Mouse (Mus musculus) left cerebral cortex, postnatal 25 days (tissue): ENCODE measurements around the gene Hirip3. TPM values are rescaled to one million over a fixed set of nuclear protein-coding genes. Genes with fewer than 3 reads are reported as not detected.
A peak's percentile ranks its signal among the peaks of the same experiment; 100 is the strongest.

Experiments used
- DNase-seq, 2 experiments: peaks; one replicate each; pipeline ENCODE4 v3.0.0; 2022; ENCODE audit warnings: low spot score in 2 of 2, mixed read lengths in 1 of 2
- intact Hi-C: fragments of 180-260 bp; cut with DNase I; formaldehyde crosslinking; loops from one replicate; pipeline ENCODE4 v1.15.1; 2025
- total RNA-seq, 2 experiments: library from RNA; stranded (reverse); gene quantifications; 2 replicates each; pipeline ENCODE4 v1.2.3; 2021

Hirip3 gene
- total RNA-seq, result 10 to 100 TPM; 25.5 to 35.0 TPM

GRCm38 (mm10) chr7:126861429-126862130 is at the start of gene Hirip3:
Gene Hirip3, plus strand, starts transcription at chr7:126861972.
- DNase-seq, result peak; percentile 94 to 97
- intact Hi-C loops, result loop anchor here (2.0 kb wide), 2 partner anchors 37 to 155 kb away; partner anchors contain the start of genes Pagr1a and Pagr1b

GRCm38 (mm10) chr7:126815726-126816222 is 46.0 kb upstream of the Hirip3 start:
- intact Hi-C loops, result no loop called here
- no peak for DNase-seq

- intact Hi-C loops, result no loop called here
- DNase-seq, result no peak
These were observed 45.3 kb upstream of the Hirip3 start for GRCm38 (mm10) chr7:126816494-126816893.

GRCm38 (mm10) chr7:126817595-126817994 is 44.2 kb upstream of the Hirip3 start:
- intact Hi-C loops, result no loop called here
- no peak for DNase-seq

GRCm38 (mm10) chr7:126818818-126819217 is 43.0 kb upstream of the Hirip3 start:
- no peak for DNase-seq
- intact Hi-C loops, result no loop called here

- intact Hi-C loops, result loop anchor here (2.0 to 5.0 kb wide), 3 partner anchors 129 to 289 kb away; partner anchors contain the start of genes Maz and Sez6l2
- DNase-seq, result peak; percentile 72 to 77
These were observed 39.8 kb upstream of the Hirip3 start for GRCm38 (mm10) chr7:126821835-126822511.

- peak in 1 of 2 experiments; percentile 43 for DNase-seq
- intact Hi-C loops, result loop anchor here (2.0 to 5.0 kb wide), 3 partner anchors 128 to 288 kb away; partner anchors contain the start of genes Maz and Sez6l2
These were observed 39.0 kb upstream of the Hirip3 start for GRCm38 (mm10) chr7:126822741-126823140.

GRCm38 (mm10) chr7:126823202-126823711 is 38.5 kb upstream of the Hirip3 start:
- intact Hi-C loops, result loop anchor here (2.0 to 5.0 kb wide), 3 partner anchors 128 to 288 kb away; partner anchors contain the start of genes Maz and Sez6l2
- peak; percentile 24 to 45 for DNase-seq

- intact Hi-C loops, result loop anchor here (2.0 to 5.0 kb wide), 4 partner anchors 37 to 287 kb away; partner anchors contain the start of genes Hirip3, Maz and Sez6l2
These were observed 37.8 kb upstream of the Hirip3 start for GRCm38 (mm10) chr7:126823940-126824339.

GRCm38 (mm10) chr7:126825403-126825802 is 36.4 kb upstream of the Hirip3 start:
- no peak for DNase-seq
- intact Hi-C loops, result loop anchor here (2.0 kb wide), 1 partner anchor 35 kb away; the partner anchor contains the start of gene Hirip3

More at GRCm38 (mm10) chr7:126823940-126824339, 37.8 kb upstream of the Hirip3 start:
- no peak for DNase-seq

- no peak for DNase-seq
- intact Hi-C loops, result loop anchor here (2.0 kb wide), 1 partner anchor 35 kb away; the partner anchor contains the start of gene Hirip3
These were observed 35.8 kb upstream of the Hirip3 start for GRCm38 (mm10) chr7:126825952-126826351.

- DNase-seq, result no peak
- intact Hi-C loops, result loop anchor here (2.0 to 10.0 kb wide), 2 partner anchors 279 to 353 kb away; no protein-coding TSS in a partner anchor
These were observed 30.2 kb upstream of the Hirip3 start, which contains the start of gene 4930451I11Rik for GRCm38 (mm10) chr7:126831539-126831938. Gene 4930451I11Rik, minus strand, starts transcription at chr7:126831639.

- intact Hi-C loops, result loop anchor here (10.0 kb wide), 1 partner anchor 353 kb away; no protein-coding TSS in a partner anchor
- peak; percentile 81 to 85 for DNase-seq
These were observed 29.7 kb upstream of the Hirip3 start for GRCm38 (mm10) chr7:126832036-126832598.

GRCm38 (mm10) chr7:126833294-126833693 is 28.5 kb upstream of the Hirip3 start:
- intact Hi-C loops, result loop anchor here (10.0 kb wide), 1 partner anchor 352 kb away; no protein-coding TSS in a partner anchor
- no peak for DNase-seq

- DNase-seq, result peak in 1 of 2 experiments; percentile 67
- intact Hi-C loops, result no loop called here
These were observed 18.5 kb upstream of the Hirip3 start for GRCm38 (mm10) chr7:126843276-126843675.

- intact Hi-C loops, result no loop called here
These were observed 16.3 kb upstream of the Hirip3 start for GRCm38 (mm10) chr7:126845516-126845915.

GRCm38 (mm10) chr7:126847116-126847420 is 14.7 kb upstream of the Hirip3 start, which contains the start of gene Doc2a:
Gene Doc2a, plus strand, starts transcription at chr7:126847416.
- intact Hi-C loops, result no loop called here
- no peak for DNase-seq

More at GRCm38 (mm10) chr7:126845516-126845915, 16.3 kb upstream of the Hirip3 start:
- DNase-seq, result no peak

GRCm38 (mm10) chr7:126847421-126848398 is 14.1 kb upstream of the Hirip3 start:
- intact Hi-C loops, result no loop called here
- DNase-seq, result no peak
